Mouse (Mus musculus): ENCODE results near the gene Mlst8. TPM values are rescaled to one million over a fixed set of nuclear protein-coding genes. Genes with fewer than 3 reads are reported as not detected.

Gene Mlst8
- polyA plus RNA-seq, 1 experiment from 2014 or later, result 30.2 TPM

GRCm38 (mm10) chr17:24507806-24508460, 29.1 kb upstream of the Mlst8 start:
- Histone ChIP-seq H3K9ac (no peak overlapping the region), H3K27me3 (ENCODE audit: control insufficient read depth, insufficient read depth, low read length) (no peaks in the 10 kb centered on the region), H3K4me1 (replicated peaks; ENCODE audit: control insufficient read depth, insufficient read depth, low read length) (0 out of 2 replicates have a peak, but pooled peaks cover 3% of the 10 kb centered on the region), H3K9me3 (ENCODE audit: control insufficient read depth, low read length) (no peaks in the 10 kb centered on the region), H3K4me3 (replicated peaks; ENCODE audit: low read length) (no peak overlapping the region), H3K27ac (no peak overlapping the region), H3K4me2 (replicated peaks) (no peak overlapping the region), H3K36me3 (replicated peaks; ENCODE audit: control insufficient read depth, insufficient read depth) (peaks cover 94% of the 10 kb centered on the region)
- DNase-seq (ENCODE audit: low spot score) (no peak), ATAC-seq (ENCODE audit: low FRiP score) (no peak)
- WGBS, result 86% methylated on average over 12 of the region's 12 CpGs

DNA sequence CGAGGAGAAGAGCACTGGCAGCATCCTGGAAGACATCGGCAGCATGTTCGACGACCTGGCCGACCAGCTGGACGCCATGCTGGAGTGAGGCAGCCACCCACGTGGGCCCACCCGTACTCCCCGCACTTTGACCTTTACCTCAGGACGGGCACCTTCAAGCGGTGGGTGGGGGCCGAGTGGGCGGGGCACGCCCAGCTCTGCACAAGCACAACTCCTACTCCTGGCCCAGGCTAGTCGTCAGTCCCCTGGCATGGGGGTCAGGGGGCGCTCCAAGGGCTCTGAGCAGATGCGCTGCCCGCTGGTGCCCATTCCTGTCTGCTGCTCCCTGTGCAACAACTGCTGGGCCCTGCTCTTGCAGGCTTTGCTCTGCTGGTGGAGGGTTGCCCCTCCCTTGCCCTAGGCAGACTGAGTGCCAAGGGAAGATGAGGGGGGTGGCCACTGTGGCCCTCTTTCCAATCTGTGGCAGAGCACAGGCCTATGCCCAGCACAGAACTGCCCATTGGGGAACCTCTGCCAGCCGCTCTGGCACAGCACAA, 28.3 kb upstream of the Mlst8 start:
- DNase-seq (ENCODE audit: low spot score) (no peak), ATAC-seq (ENCODE audit: low FRiP score) (no peak)
- H3K4me1 ChIP-seq (replicated peaks; ENCODE audit: control insufficient read depth, insufficient read depth, low read length), result 0 out of 2 replicates have a peak, but pooled peaks cover 3% of the 10 kb centered on the region
- no peak overlapping the region for H3K4me2 ChIP-seq (replicated peaks)
- no peak overlapping the region for H3K4me3 ChIP-seq (replicated peaks; ENCODE audit: low read length)
- peaks cover 100% of the 10 kb centered on the region for H3K36me3 ChIP-seq (replicated peaks; ENCODE audit: control insufficient read depth, insufficient read depth)
- H3K9me3 ChIP-seq (ENCODE audit: control insufficient read depth, low read length), result no peaks in the 10 kb centered on the region
- H3K9ac ChIP-seq, result no peak overlapping the region
- no peaks in the 10 kb centered on the region for H3K27me3 ChIP-seq (ENCODE audit: control insufficient read depth, insufficient read depth, low read length)
- WGBS, result 49% methylated on average over 19 of the region's 19 CpGs
- H3K27ac ChIP-seq, result no peak overlapping the region

- Histone ChIP-seq H3K27ac (no peak overlapping the region), H3K9ac (no peak overlapping the region), H3K9me3 (ENCODE audit: control insufficient read depth, low read length) (no peaks in the 10 kb centered on the region), H3K4me2 (replicated peaks) (no peak overlapping the region; the same call in 1 of the 2 replicates), H3K36me3 (replicated peaks; ENCODE audit: control insufficient read depth, insufficient read depth) (peaks cover 100% of the 10 kb centered on the region), H3K27me3 (ENCODE audit: control insufficient read depth, insufficient read depth, low read length) (no peaks in the 10 kb centered on the region), H3K4me3 (replicated peaks; ENCODE audit: low read length) (no peak overlapping the region), H3K4me1 (replicated peaks; ENCODE audit: control insufficient read depth, insufficient read depth, low read length) (0 out of 2 replicates have a peak, but pooled peaks cover 3% of the 10 kb centered on the region)
- WGBS, result 30% methylated on average over 35 of the region's 36 CpGs
- DNase-seq (ENCODE audit: low spot score) (no peak), ATAC-seq (ENCODE audit: low FRiP score) (no peak)
Observed at GRCm38 (mm10) chr17:24506332-24507070, 27.6 kb upstream of the Mlst8 start.

DNA sequence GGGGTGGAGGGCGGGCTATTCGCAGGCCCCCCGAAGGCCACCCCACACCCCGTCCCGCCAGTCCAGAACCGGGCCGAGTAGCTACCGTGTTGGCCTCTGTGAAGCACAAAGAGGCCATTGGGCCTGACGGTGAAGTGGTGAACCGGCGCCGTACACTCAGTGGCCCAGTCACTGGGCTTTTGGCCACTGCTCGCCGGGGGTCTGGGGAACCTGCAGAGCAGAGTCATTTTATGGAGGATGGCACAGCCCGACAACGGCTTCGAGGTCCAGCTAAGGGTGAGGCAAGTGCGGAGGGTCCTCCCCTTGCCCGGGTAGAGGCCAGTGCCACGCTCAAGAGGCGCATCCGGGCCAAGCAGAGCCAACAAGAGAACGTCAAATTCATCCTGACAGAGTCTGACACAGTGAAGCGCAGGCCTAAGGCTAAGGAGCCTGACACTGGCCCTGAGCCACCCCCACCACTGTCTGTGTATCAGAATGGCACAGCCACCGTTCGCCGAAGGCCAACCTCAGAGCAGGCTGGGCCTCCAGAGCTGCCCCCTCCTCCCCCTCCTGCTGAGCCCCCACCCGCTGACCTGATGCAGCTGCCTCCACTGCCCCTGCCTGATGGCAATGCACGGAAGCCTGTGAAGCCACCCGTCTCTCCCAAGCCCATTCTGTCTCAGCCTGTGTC, 26.5 kb upstream of the Mlst8 start:
- WGBS, result 88% methylated on average over 29 of the region's 30 CpGs

DNA sequence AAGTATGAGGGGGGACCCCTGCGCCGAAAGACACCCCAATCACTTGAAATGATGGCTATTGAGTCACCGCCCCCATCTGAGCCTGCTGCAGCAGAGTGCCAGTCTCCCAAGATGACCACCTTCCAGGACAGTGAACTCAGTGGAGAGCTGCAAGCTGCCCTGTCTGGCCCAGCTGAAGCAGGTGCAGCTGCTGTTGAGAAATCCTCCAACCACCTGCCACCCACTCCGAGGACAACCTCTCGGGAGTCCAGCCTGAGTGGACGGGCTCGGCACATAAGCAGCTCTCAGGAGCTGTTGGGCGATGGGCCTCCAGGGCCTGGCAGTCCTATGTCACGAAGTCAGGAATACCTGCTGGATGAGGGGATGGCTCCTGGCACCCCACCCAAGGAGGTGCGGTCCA, 25.2 kb upstream of the Mlst8 start:
- 96% methylated on average over 10 of the region's 10 CpGs for WGBS
- no peak for DNase-seq (ENCODE audit: low spot score)
- H3K4me1 ChIP-seq (replicated peaks; ENCODE audit: control insufficient read depth, insufficient read depth, low read length), result 0 out of 2 replicates have a peak, but pooled peaks cover 3% of the 10 kb centered on the region

More for the DNA sequence above, 26.5 kb upstream of the Mlst8 start:
- no peaks in the 10 kb centered on the region for H3K27me3 ChIP-seq (ENCODE audit: control insufficient read depth, insufficient read depth, low read length)
- no peaks in the 10 kb centered on the region for H3K9me3 ChIP-seq (ENCODE audit: control insufficient read depth, low read length)
- ATAC-seq (ENCODE audit: low FRiP score) (no peak), DNase-seq (ENCODE audit: low spot score) (no peak)
- H3K4me2 ChIP-seq (replicated peaks), result no peak overlapping the region
- H3K4me1 ChIP-seq (replicated peaks; ENCODE audit: control insufficient read depth, insufficient read depth, low read length), result 0 out of 2 replicates have a peak, but pooled peaks cover 3% of the 10 kb centered on the region
- no peak overlapping the region for H3K4me3 ChIP-seq (replicated peaks; ENCODE audit: low read length)
- H3K36me3 ChIP-seq (replicated peaks; ENCODE audit: control insufficient read depth, insufficient read depth), result peaks cover 100% of the 10 kb centered on the region
- H3K27ac ChIP-seq, result no peak overlapping the region
- H3K9ac ChIP-seq, result no peak overlapping the region

GRCm38 (mm10) chr17:24502208-24502607, 23.3 kb upstream of the Mlst8 start:
- DNase-seq (ENCODE audit: low spot score) (no peak), ATAC-seq (ENCODE audit: low FRiP score) (no peak)
- Histone ChIP-seq H3K4me1 (replicated peaks; ENCODE audit: control insufficient read depth, insufficient read depth, low read length) (0 out of 2 replicates have a peak, but pooled peaks cover 3% of the 10 kb centered on the region), H3K4me2 (replicated peaks) (no peak overlapping the region), H3K27me3 (ENCODE audit: control insufficient read depth, insufficient read depth, low read length) (no peaks in the 10 kb centered on the region), H3K36me3 (replicated peaks; ENCODE audit: control insufficient read depth, insufficient read depth) (peaks cover 98% of the 10 kb centered on the region), H3K27ac (no peak overlapping the region), H3K9ac (no peak overlapping the region), H3K9me3 (ENCODE audit: control insufficient read depth, low read length) (no peaks in the 10 kb centered on the region), H3K4me3 (replicated peaks; ENCODE audit: low read length) (no peak overlapping the region)
- WGBS, result 45% methylated on average over 11 of the region's 11 CpGs

More for the DNA sequence above, 25.2 kb upstream of the Mlst8 start:
- Histone ChIP-seq H3K36me3 (replicated peaks; ENCODE audit: control insufficient read depth, insufficient read depth) (peaks cover 98% of the 10 kb centered on the region), H3K9ac (no peak overlapping the region), H3K4me3 (replicated peaks; ENCODE audit: low read length) (no peak overlapping the region), H3K9me3 (ENCODE audit: control insufficient read depth, low read length) (no peaks in the 10 kb centered on the region), H3K27ac (no peak overlapping the region), H3K4me2 (replicated peaks) (no peak overlapping the region), H3K27me3 (ENCODE audit: control insufficient read depth, insufficient read depth, low read length) (no peaks in the 10 kb centered on the region)
- no peak for ATAC-seq (ENCODE audit: low FRiP score)

DNA sequence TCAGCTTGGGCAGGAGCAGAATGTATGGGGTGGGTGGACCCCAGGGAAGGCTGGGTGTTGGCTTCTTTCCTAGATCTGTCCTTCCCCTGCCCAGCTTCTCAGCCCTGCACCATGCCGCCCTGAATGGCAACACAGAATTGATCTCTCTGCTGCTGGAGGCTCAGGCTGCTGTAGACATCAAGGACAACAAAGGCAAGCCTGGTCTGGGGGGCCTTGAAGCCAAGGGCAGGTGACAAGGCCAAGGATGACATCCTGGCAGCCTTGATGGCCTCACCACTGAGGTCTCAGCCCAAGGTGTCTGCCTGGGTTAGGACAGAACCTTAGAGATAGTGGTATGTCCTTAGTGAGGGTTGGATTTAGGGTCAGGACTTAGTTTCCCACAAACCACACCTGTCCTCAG, 17.1 kb upstream of the Mlst8 start:
- no peak overlapping the region for H3K27ac ChIP-seq
- 69% methylated on average over 1 of the region's 1 CpGs for WGBS

DNA sequence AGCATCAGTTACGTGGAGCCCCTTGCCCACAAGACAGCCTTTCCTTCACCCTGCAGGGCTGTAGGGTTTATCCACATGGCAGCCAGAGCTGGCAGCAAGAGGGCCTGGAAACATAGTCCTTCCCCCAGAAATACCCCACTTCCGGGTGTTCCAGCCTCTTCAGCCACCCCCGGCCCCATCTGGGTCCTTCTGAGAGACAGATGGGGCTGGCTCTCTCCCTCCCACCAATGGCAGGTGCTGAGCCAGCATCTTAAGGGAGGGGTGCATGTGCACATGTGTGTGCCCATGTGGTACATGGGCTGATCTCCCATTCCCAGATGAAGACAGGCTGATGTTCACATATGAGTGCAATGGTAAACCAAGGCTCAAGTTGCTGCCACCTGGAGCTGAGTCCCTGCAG, 16.6 kb upstream of the Mlst8 start:
- Histone ChIP-seq H3K27me3 (ENCODE audit: control insufficient read depth, insufficient read depth, low read length) (no peaks in the 10 kb centered on the region), H3K4me1 (replicated peaks; ENCODE audit: control insufficient read depth, insufficient read depth, low read length) (no peaks in the 10 kb centered on the region), H3K27ac (no peak overlapping the region), H3K9ac (no peak overlapping the region), H3K36me3 (replicated peaks; ENCODE audit: control insufficient read depth, insufficient read depth) (peaks cover 46% of the 10 kb centered on the region), H3K4me3 (replicated peaks; ENCODE audit: low read length) (no peak overlapping the region), H3K9me3 (ENCODE audit: control insufficient read depth, low read length) (no peaks in the 10 kb centered on the region), H3K4me2 (replicated peaks) (no peak overlapping the region)
- DNase-seq (ENCODE audit: low spot score) (no peak), ATAC-seq (ENCODE audit: low FRiP score) (no peak)
- 74% methylated on average over 3 of the region's 3 CpGs for WGBS

More for the DNA sequence above, 17.1 kb upstream of the Mlst8 start:
- Histone ChIP-seq H3K36me3 (replicated peaks; ENCODE audit: control insufficient read depth, insufficient read depth) (peaks cover 51% of the 10 kb centered on the region), H3K9me3 (ENCODE audit: control insufficient read depth, low read length) (no peaks in the 10 kb centered on the region), H3K4me2 (replicated peaks) (no peak overlapping the region), H3K4me3 (replicated peaks; ENCODE audit: low read length) (no peak overlapping the region), H3K9ac (no peak overlapping the region), H3K27me3 (ENCODE audit: control insufficient read depth, insufficient read depth, low read length) (no peaks in the 10 kb centered on the region), H3K4me1 (replicated peaks; ENCODE audit: control insufficient read depth, insufficient read depth, low read length) (no peaks in the 10 kb centered on the region)
- DNase-seq (ENCODE audit: low spot score), result no peak
- no peak for ATAC-seq (ENCODE audit: low FRiP score)

All from hindbrain, embryonic 14.5 days (tissue).